Mouse (Mus musculus) C2C12 (cell line): Measurements from ENCODE around the gene Cep164.

ENCODE experiments used
- CTCF ChIP-seq: IDR thresholded peaks from one replicate; pipeline ENCODE4 v1.5.1; 2011; ENCODE audit not compliant: control insufficient read depth, insufficient read depth, insufficient read length
- MAX ChIP-seq: IDR thresholded peaks from one replicate; pipeline ENCODE4 v1.6.1; 2011; ENCODE audit warnings: mild to moderate bottlenecking, control low read depth
- USF1 ChIP-seq: IDR thresholded peaks from one replicate; pipeline ENCODE4 v1.6.1; 2011; ENCODE audit warnings: low read depth, mild to moderate bottlenecking, control low read depth, moderate library complexity

DNA sequence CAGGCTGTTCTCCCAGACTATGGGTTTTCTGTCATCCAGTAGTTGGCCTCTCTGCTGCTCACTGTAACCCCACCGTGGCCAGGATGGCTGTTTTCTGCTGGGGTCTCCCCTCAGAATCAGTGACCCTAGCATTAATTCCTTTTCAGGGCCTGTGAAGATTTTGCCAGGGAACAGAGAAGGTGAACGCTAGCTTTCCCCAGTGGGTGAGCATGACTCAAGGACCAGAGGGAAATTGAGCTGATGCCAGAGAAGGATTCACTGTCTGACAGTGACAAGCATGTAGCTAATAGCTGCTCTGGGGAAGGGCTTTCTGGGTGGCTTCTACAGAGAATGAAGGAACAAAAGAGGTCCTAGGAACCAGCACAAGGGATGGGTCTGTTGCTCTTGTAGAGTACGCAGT lies 17.1 kb upstream of the Cep164 start:
- no peak for TF ChIP-seq CTCF
- no peak for TF ChIP-seq USF1
- TF ChIP-seq MAX, result no peak
